ENCODE assay signal across 8 mouse cellular contexts in the genomic region with DNA sequence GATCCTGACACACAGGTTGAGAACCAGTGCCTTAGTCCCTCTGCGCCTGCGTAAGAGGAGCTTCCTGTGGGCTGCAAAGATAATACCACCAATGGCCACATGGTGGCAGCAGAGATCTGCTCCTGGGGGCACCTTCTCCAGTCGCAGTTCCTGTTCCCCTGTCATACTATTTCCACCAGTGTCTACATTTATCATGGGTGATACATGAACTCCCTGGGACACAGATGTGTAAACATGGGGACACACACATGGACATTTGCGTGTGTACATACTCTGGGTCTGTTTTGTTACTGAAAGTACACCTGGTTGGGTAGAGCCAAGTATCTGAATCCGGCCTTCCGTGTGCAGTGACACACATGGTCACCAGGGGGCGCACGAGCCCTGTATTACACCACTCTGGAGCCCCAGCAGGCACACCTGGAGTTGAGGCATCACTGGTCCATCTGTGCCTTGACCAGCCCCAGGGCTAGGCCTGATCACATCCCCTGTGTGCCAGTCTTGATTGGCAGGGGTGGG. TPM values are rescaled to one million over a fixed set of nuclear protein-coding genes. Genes with fewer than 3 reads are reported as not detected.
DNase-seq lines count a peak whose midpoint lies in the region; ATAC-seq and TF ChIP-seq lines count a peak whose summit lies in the region.

No protein-coding gene starts in this region.

- H3K27me3 ChIP-seq in cerebellum, adult 2 months (ENCODE audit: control insufficient read depth, insufficient read depth, low read length), result no peaks in the 10 kb centered on the region
- H3K27me3 ChIP-seq in neural tube, embryonic 15.5 days (replicated peaks), result no peaks in the 10 kb centered on the region

- TF ChIP-seq CTCF in cerebellum, adult 2 months (IDR thresholded peaks at IDR 0.05; ENCODE audit: borderline replicate concordance, insufficient read depth, low read depth, low read length), result peak; percentile 77
- peak; percentile 86 for TF ChIP-seq CTCF in layer of hippocampus, adult 2 months (conservative IDR thresholded peaks at IDR 0.05)
- peak; percentile 93 for TF ChIP-seq CTCF in lung, adult 2 months (IDR thresholded peaks at IDR 0.05; ENCODE audit: insufficient read depth, low read length)

- 0 out of 2 replicates have a peak overlapping the region, but pooled peaks have one; percentile 6 for H3K4me2 ChIP-seq in neural tube, embryonic 15.5 days

- no peak for TF ChIP-seq POLR2A in cerebellum, adult 2 months (IDR thresholded peaks at IDR 0.05; ENCODE audit: borderline replicate concordance, insufficient read depth, low read length)
- TF ChIP-seq POLR2A in lung, adult 2 months (IDR thresholded peaks at IDR 0.05; ENCODE audit: borderline replicate concordance, extremely low read depth, low read depth, low read length), result no peak

- peak; percentile 93 for DNase-seq in ES-CJ7 (ENCODE audit: low read depth, low spot score)
- DNase-seq in cerebellum, adult 2 months, result peak; percentile 59 to 73
- DNase-seq in forelimb bud, embryonic 11.5 days (ENCODE audit: low read depth, low spot score), result peak; percentile 93
- DNase-seq in heart, postnatal 4 days, result peak; percentile 95
- peak; percentile 83 to 96 for DNase-seq in layer of hippocampus, adult 2 months (ENCODE audit: low spot score in 2 of 2)
- peak; percentile 91 for DNase-seq in lung, adult 2 months
- peak; percentile 89 for DNase-seq in testis, postnatal 14 days (ENCODE audit: low spot score)

- 13% methylated on average over 8 of the region's 8 CpGs for WGBS in cerebellum, adult 2 months
- WGBS in lung, adult 2 months, result 8% methylated on average over 8 of the region's 8 CpGs
- 16% methylated on average over 8 of the region's 8 CpGs for WGBS in neural tube, embryonic 15.5 days

- H3K36me3 ChIP-seq in neural tube, embryonic 15.5 days, result no peaks in the 10 kb centered on the region

- peak; percentile 45 for ATAC-seq in neural tube, embryonic 15.5 days (ENCODE audit: low FRiP score)

- H3K27ac ChIP-seq in cerebellum, adult 2 months (ENCODE audit: insufficient read depth, low read length), result no peak overlapping the region
- no peak overlapping the region for H3K27ac ChIP-seq in layer of hippocampus, adult 2 months
- H3K27ac ChIP-seq in neural tube, embryonic 15.5 days (replicated peaks), result no peak overlapping the region

- no peaks in the 10 kb centered on the region for H3K4me1 ChIP-seq in cerebellum, adult 2 months (ENCODE audit: control insufficient read depth, insufficient read depth, low read length)
- H3K4me1 ChIP-seq in lung, adult 2 months (ENCODE audit: control insufficient read depth, insufficient read depth, low read length), result no peaks in the 10 kb centered on the region
- 0 out of 2 replicates have a peak, but pooled peaks cover 6% of the 10 kb centered on the region for H3K4me1 ChIP-seq in neural tube, embryonic 15.5 days

- no peak overlapping the region for H3K9ac ChIP-seq in neural tube, embryonic 15.5 days (replicated peaks)

- no peaks in the 10 kb centered on the region for H3K9me3 ChIP-seq in neural tube, embryonic 15.5 days (replicated peaks)

- no peak overlapping the region for H3K4me3 ChIP-seq in cerebellum, adult 2 months (replicated peaks; ENCODE audit: insufficient read depth, low read depth, low read length)
- H3K4me3 ChIP-seq in layer of hippocampus, adult 2 months, result no peak overlapping the region
- H3K4me3 ChIP-seq in lung, adult 2 months (replicated peaks; ENCODE audit: extremely low read depth, low read depth, low read length), result no peak overlapping the region
- no peak overlapping the region for H3K4me3 ChIP-seq in neural tube, embryonic 15.5 days (replicated peaks)

RNA-seq across cellular contexts. Expression of a gene that starts 36.4 kb away (rescaled TPM):
- polyA plus RNA-seq in cerebellum, adult 2 months (2012; rRNA removed), result 30.9 and 31.3 TPM in 2 replicates
- 1 to 10 TPM; 1.4 to 1.5 TPM for total RNA-seq in heart, postnatal 4 days (2021)
- total RNA-seq in layer of hippocampus, adult 2 months (2021), result 10 to 100 TPM; 19.7 to 20.7 TPM
- polyA plus RNA-seq in lung, adult 2 months (2012; rRNA removed), result 0.52 and 0.60 TPM in 2 replicates
- polyA plus RNA-seq in neural tube, embryonic 15.5 days (2015; fragmentation: Nextera tagmentation; extraction: Ambion mirVana), result 47.2 and 52.2 TPM in 2 replicates

Comparison
In these comparisons a context has a peak if more than half of its experiments do, and no peak if none do; other contexts are left out.
1. RNA of a gene that starts 36.4 kb away (polyA plus RNA-seq): 47.2 to 52.2 TPM in neural tube, embryonic 15.5 days and 30.9 to 31.3 TPM in cerebellum, adult 2 months; 0.52 to 0.60 TPM in lung, adult 2 months; every median in the first group is over 10 times any median in the second.
2. Peak in every context shown above with its lines, with median percentiles within 50 percentile points of each other: DNase-seq and CTCF ChIP-seq.